Comparison of ENCODE assay signal across 21 mouse cellular contexts in genomic region chr17:31525114-31525513, GRCm38 (mm10). TPM values are rescaled to one million over a fixed set of nuclear protein-coding genes. Genes with fewer than 3 reads are reported as not detected.
DNase-seq lines count a peak whose midpoint lies in the region; ATAC-seq and TF ChIP-seq lines count a peak whose summit lies in the region.
"Had no signal": no experiment of that assay in that cellular context is flagged by ENCODE, and none has a peak within 500 bp of the region (broad histone marks: within the 10 kb centered on the region; RNA-seq: fewer than 3 reads in every experiment).

No protein-coding gene starts in this region.

- no peaks in the 10 kb centered on the region for H3K27me3 ChIP-seq in kidney, postnatal 0 days (ENCODE audit: insufficient read depth, low read length)
- no peaks in the 10 kb centered on the region for H3K27me3 ChIP-seq in lung, postnatal 0 days (replicated peaks; ENCODE audit: insufficient read depth, low read length)
- no peaks in the 10 kb centered on the region for H3K27me3 ChIP-seq in ES-Bruce4 (ENCODE audit: control insufficient read depth, insufficient read depth, low read length, poor library complexity, severe bottlenecking)
- H3K27me3 ChIP-seq: embryonic facial prominence, embryonic 12.5 days; forebrain, embryonic 13.5 days; forebrain, embryonic 15.5 days; Patski had no signal

- WGBS in kidney, postnatal 0 days, result 65% methylated on average over 4 of the region's 4 CpGs
- WGBS in lung, postnatal 0 days, result 64% methylated on average over 4 of the region's 4 CpGs

- H3K4me2 ChIP-seq in kidney, postnatal 0 days (ENCODE audit: low read length), result no peak overlapping the region
- no peak overlapping the region for H3K4me2 ChIP-seq in lung, postnatal 0 days (replicated peaks; ENCODE audit: low read depth, low read length)
- H3K4me2 ChIP-seq: embryonic facial prominence, embryonic 12.5 days; forebrain, embryonic 13.5 days; forebrain, embryonic 15.5 days had no signal

- H3K9ac ChIP-seq in kidney, postnatal 0 days (ENCODE audit: low read depth, low read length), result no peak overlapping the region
- no peak overlapping the region for H3K9ac ChIP-seq in lung, postnatal 0 days (replicated peaks; ENCODE audit: low read depth)
- H3K9ac ChIP-seq in ES-Bruce4 (ENCODE audit: low read depth, poor library complexity, severe bottlenecking), result no peak overlapping the region
- H3K9ac ChIP-seq: embryonic facial prominence, embryonic 12.5 days; forebrain, embryonic 13.5 days; forebrain, embryonic 15.5 days had no signal

- peak overlapping the region; percentile 47 for H3K27ac ChIP-seq in kidney, postnatal 0 days
- H3K27ac ChIP-seq in lung, postnatal 0 days (ENCODE audit: low read length), result no peak overlapping the region
- H3K27ac ChIP-seq in ES-Bruce4 (ENCODE audit: insufficient read depth, low read length), result peak overlapping the region; percentile 12; the same call in 1 of the 2 replicates
- H3K27ac ChIP-seq: embryonic facial prominence, embryonic 10.5 days; embryonic facial prominence, embryonic 12.5 days; forebrain, embryonic 13.5 days; forebrain, embryonic 15.5 days had no signal

- H3K4me3 ChIP-seq in kidney, postnatal 0 days (replicated peaks; ENCODE audit: low read depth, low read length), result no peak overlapping the region
- H3K4me3 ChIP-seq in lung, postnatal 0 days (ENCODE audit: low read depth, low read length), result no peak overlapping the region
- no peak overlapping the region for H3K4me3 ChIP-seq in ES-Bruce4 (ENCODE audit: low read depth, low read length)
- H3K4me3 ChIP-seq: embryonic facial prominence, embryonic 10.5 days; embryonic facial prominence, embryonic 12.5 days; forebrain, embryonic 13.5 days; forebrain, embryonic 15.5 days had no signal

- H3K36me3 ChIP-seq in kidney, postnatal 0 days (ENCODE audit: insufficient read depth, low read length), result peaks cover 17% of the 10 kb centered on the region; the same call in 1 of the 2 replicates
- H3K36me3 ChIP-seq in lung, postnatal 0 days (ENCODE audit: insufficient read depth, low read length), result peaks cover 9% of the 10 kb centered on the region
- peaks cover 2% of the 10 kb centered on the region; the same call in 1 of the 2 replicates for H3K36me3 ChIP-seq in ES-Bruce4 (ENCODE audit: control insufficient read depth, insufficient read depth, low read length, poor library complexity, severe bottlenecking)

- no peak for TF ChIP-seq POLR2A in ES-Bruce4 (IDR thresholded peaks at IDR 0.05; ENCODE audit: insufficient read depth, low read length)

- ATAC-seq in kidney, postnatal 0 days (replicated peaks; ENCODE audit: low FRiP score, low read depth), result no peak
- ATAC-seq in lung, postnatal 0 days, result no peak
- ATAC-seq: activated CD4-positive, CD25-positive, alpha-beta regulatory T cell, adult 4 months; forebrain, embryonic 13.5 days; forebrain, embryonic 15.5 days; Patski had no signal

- no peaks in the 10 kb centered on the region for H3K9me3 ChIP-seq in kidney, postnatal 0 days (replicated peaks; ENCODE audit: low read length)
- H3K9me3 ChIP-seq in lung, postnatal 0 days (ENCODE audit: low read length), result no peaks in the 10 kb centered on the region
- no peaks in the 10 kb centered on the region for H3K9me3 ChIP-seq in ES-Bruce4 (replicated peaks; ENCODE audit: control insufficient read depth, insufficient read depth, low read length, poor library complexity, severe bottlenecking)
- H3K9me3 ChIP-seq: embryonic facial prominence, embryonic 10.5 days; embryonic facial prominence, embryonic 12.5 days; forebrain, embryonic 13.5 days; forebrain, embryonic 15.5 days; G1E had no signal

- H3K4me1 ChIP-seq in kidney, postnatal 0 days (replicated peaks; ENCODE audit: insufficient read depth, low read length), result 0 out of 2 replicates have a peak, but pooled peaks cover 3% of the 10 kb centered on the region
- no peaks in the 10 kb centered on the region; the same call in 1 of the 2 replicates for H3K4me1 ChIP-seq in lung, postnatal 0 days (ENCODE audit: insufficient read depth, low read depth, low read length)
- no peaks in the 10 kb centered on the region for H3K4me1 ChIP-seq in ES-Bruce4 (ENCODE audit: control insufficient read depth, insufficient read depth, low read length)

- peak; percentile 55 for DNase-seq in kidney, postnatal 0 days (ENCODE audit: low spot score)
- no peak for DNase-seq in kidney, postnatal 14 days
- DNase-seq in lung, postnatal 0 days (ENCODE audit: low spot score), result peak; percentile 53
- no peak for DNase-seq in lung, adult 18-20 months
- DNase-seq in right cerebral cortex, postnatal 36 days (ENCODE audit: low spot score in 2 of 2), result no peak
- DNase-seq: adrenal gland, adult 8-10 months; adrenal gland, postnatal 14 days; adrenal gland, postnatal 36 days; cerebellum, adult 11-12 months; cerebellum, adult 2 months; cerebellum, adult 9-10 months; cerebellum, postnatal 10 days; cerebellum, postnatal 25 days had no signal

- TF ChIP-seq EP300 in lung, postnatal 0 days (IDR thresholded peaks at IDR 0.05), result no peak
- TF ChIP-seq EP300 in ES-Bruce4 (IDR thresholded peaks at IDR 0.05; ENCODE audit: insufficient read depth, low read depth, low read length), result no peak

- no peak for TF ChIP-seq CTCF in kidney, postnatal 0 days (IDR thresholded peaks at IDR 0.05; ENCODE audit: low read depth)
- TF ChIP-seq CTCF in lung, postnatal 0 days (IDR thresholded peaks at IDR 0.05), result no peak
- TF ChIP-seq CTCF in ES-Bruce4 (IDR thresholded peaks at IDR 0.05; ENCODE audit: low read depth, low read length), result no peak

RNA-seq across cellular contexts. Expression of gene Ndufv3, which starts 5.2 kb away (rescaled TPM):
- 353 and 364 TPM in 2 replicates for polyA plus RNA-seq in kidney, postnatal 0 days (2015; fragmentation: Nextera tagmentation; extraction: Ambion mirVana)
- 207 and 233 TPM in 2 replicates for polyA plus RNA-seq in lung, postnatal 0 days (2015; fragmentation: Nextera tagmentation; extraction: Ambion mirVana)
- polyA plus RNA-seq in ES-Bruce4 (2011; ENCODE audit: insufficient read depth, insufficient read length, low read depth, missing spikeins), result 116 and 122 TPM in 2 replicates

RNA-seq across cellular contexts. Expression of gene Wdr4, which starts 5.3 kb away (rescaled TPM):
- 25.9 and 28.8 TPM in 2 replicates for polyA plus RNA-seq in kidney, postnatal 0 days (2015; fragmentation: Nextera tagmentation; extraction: Ambion mirVana)
- 9.8 and 12.1 TPM in 2 replicates for polyA plus RNA-seq in lung, postnatal 0 days (2015; fragmentation: Nextera tagmentation; extraction: Ambion mirVana)
- polyA plus RNA-seq in ES-Bruce4 (2011; ENCODE audit: insufficient read depth, insufficient read length, low read depth, missing spikeins), result 24.0 and 25.0 TPM in 2 replicates

RNA-seq across cellular contexts. Expression of gene Pknox1, which starts 39.4 kb away (rescaled TPM):
- 21.5 and 24.6 TPM in 2 replicates for polyA plus RNA-seq in kidney, postnatal 0 days (2015; fragmentation: Nextera tagmentation; extraction: Ambion mirVana)
- 15.0 and 19.9 TPM in 2 replicates for polyA plus RNA-seq in lung, postnatal 0 days (2015; fragmentation: Nextera tagmentation; extraction: Ambion mirVana)
- polyA plus RNA-seq in ES-Bruce4 (2011; ENCODE audit: insufficient read depth, insufficient read length, low read depth, missing spikeins), result 42.7 and 52.9 TPM in 2 replicates

Comparison
In these comparisons a context has a peak if more than half of its experiments do, and no peak if none do; other contexts are left out.
1. DNase-seq: peak in kidney, postnatal 0 days (single experiment) and lung, postnatal 0 days (single experiment); none in kidney, postnatal 14 days (single experiment), lung, adult 18-20 months (0 of 2) and right cerebral cortex, postnatal 36 days (0 of 2).